Mouse (Mus musculus) liver, embryonic 14.5 days (tissue): ENCODE measurements around the gene Ppp1r16b.

Source experiments
- CTCF ChIP-seq: IDR thresholded peaks from 2 replicates; pipeline ENCODE4 v1.5.1; 2016; ENCODE audit warnings: antibody characterized with exemption, low read depth, control low read depth
- EP300 ChIP-seq: IDR thresholded peaks from 2 replicates; pipeline ENCODE4 v1.6.1; 2016; ENCODE audit warnings: antibody characterized with exemption, low read depth

GRCm38 (mm10) chr2:158625697-158626096 lies 39.5 kb upstream of the Ppp1r16b start:
- no peak for TF ChIP-seq CTCF
- no peak for TF ChIP-seq EP300
